Mouse (Mus musculus): ENCODE data around the gene Vasp. TPM values are rescaled to one million over a fixed set of nuclear protein-coding genes. Genes with fewer than 3 reads are reported as not detected.
A peak's percentile ranks its signal among the peaks of the same experiment; 100 is the strongest.

The Vasp gene
- polyA plus RNA-seq, 1 experiment: 187 TPM

DNA sequence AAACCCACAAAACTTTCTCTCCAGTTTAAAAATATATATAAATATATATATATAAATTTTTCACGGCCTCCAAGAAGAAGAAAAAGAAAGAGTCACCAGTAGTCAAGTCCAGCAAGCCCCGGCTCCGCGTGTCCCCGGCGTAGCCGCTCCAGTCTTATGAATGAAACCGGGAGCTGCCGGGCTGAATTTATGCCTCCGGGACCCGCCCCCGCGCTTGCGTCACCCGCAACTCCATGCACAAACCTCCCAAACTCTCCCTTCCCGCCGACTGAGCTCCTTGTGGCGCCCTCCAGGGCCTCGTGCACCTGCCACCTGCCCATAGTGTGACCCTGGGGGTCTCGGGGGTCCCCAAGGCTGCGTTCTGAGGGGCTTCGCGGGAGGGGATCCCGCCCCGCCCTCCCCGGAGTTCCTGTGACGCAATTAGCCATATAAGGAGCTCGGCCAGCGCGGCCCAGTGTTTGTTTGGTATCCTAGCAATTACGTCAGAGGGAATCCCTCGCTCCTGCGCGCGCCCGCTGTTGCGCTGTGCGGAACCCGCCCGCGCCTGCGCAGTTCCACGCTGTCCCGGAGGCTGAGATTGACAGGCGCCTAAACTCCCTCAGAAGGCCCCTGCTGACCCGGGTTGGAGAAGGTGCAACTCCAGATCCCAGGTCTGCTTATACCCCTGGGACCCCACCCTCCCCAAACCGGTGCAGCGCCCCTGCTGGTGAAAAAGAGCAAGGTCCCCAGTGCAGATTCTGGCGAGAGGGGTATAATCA is 38.4 kb upstream of the Vasp start, which contains the start of gene Fosb:
Gene Fosb, minus strand, starts transcription at position 168 of the 758 bp plus-strand sequence.
- TF ChIP-seq POLR2A (IDR thresholded peaks at IDR 0.05; ENCODE audit: borderline replicate concordance, low read depth, low read length) (no peak), CTCF (IDR thresholded peaks at IDR 0.05; ENCODE audit: low read depth, low read length) (no peak)
- H3K4me3 ChIP-seq (ENCODE audit: insufficient read depth, low read length): peak within 1 kb of the TSS; percentile 67
- H3K4me1 ChIP-seq (ENCODE audit: control insufficient read depth, insufficient read depth, low read length): peaks cover 4% of the 10 kb centered on the region; the same call in 1 of the 2 replicates
- H3K27ac ChIP-seq (ENCODE audit: insufficient read depth, low read depth, low read length): no peak within 1 kb of the TSS

GRCm38 (mm10) chr7:19309278-19309883 is 37.8 kb upstream of the Vasp start:
- H3K27ac ChIP-seq (ENCODE audit: insufficient read depth, low read depth, low read length): no peak overlapping the region
- peaks cover 4% of the 10 kb centered on the region; the same call in 1 of the 2 replicates for H3K4me1 ChIP-seq (ENCODE audit: control insufficient read depth, insufficient read depth, low read length)
- H3K4me3 ChIP-seq (ENCODE audit: insufficient read depth, low read length): peak overlapping the region; percentile 61
- TF ChIP-seq POLR2A (IDR thresholded peaks at IDR 0.05; ENCODE audit: borderline replicate concordance, low read depth, low read length) (no peak), CTCF (IDR thresholded peaks at IDR 0.05; ENCODE audit: low read depth, low read length) (no peak)

DNA sequence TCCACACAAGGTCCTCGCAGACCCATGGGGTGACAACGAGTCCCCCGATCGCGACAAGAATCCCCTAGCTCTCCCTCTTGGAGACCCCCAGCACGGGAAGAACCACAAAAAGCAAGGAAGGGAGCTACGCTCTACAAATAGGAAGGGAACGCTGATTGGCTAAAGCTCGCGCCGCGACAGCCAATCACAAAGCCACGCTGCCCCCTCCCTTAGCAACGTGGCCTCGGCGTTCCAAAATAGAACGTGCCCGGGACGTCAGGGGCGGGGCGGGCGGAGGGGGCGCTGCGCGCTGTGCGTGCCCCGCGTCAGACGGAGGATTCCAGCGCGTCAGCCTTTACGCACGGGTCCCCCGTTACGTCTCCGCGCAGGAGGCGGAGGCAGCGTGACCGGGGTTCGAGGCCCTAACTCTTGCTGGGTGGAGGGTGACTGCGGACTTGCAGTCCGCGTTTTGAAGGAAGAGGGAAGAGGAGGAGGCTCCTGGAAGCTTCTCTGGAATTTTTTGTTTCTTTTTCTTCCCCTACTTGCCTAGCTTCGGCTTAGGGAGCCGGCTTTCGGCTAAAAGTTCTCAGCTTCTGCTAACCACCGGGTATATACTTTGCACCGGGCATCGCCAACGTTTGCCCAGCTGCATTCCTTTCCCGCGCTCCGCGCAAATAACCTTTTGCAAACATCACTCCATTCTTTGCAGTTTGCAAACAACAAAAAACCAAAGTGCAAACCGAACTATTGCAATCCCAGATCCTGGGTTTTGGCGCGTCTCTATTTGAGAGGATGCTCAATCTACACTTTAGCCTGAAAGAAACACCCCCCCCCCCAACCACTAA is 37.0 kb upstream of the Vasp start:
- TF ChIP-seq CTCF (IDR thresholded peaks at IDR 0.05; ENCODE audit: low read depth, low read length): no peak
- 0 out of 2 replicates have a peak, but pooled peaks have one; percentile 47 for TF ChIP-seq POLR2A (IDR thresholded peaks at IDR 0.05; ENCODE audit: borderline replicate concordance, low read depth, low read length)
- Histone ChIP-seq H3K27ac (ENCODE audit: insufficient read depth, low read depth, low read length) (peak overlapping the region; percentile 55), H3K4me1 (ENCODE audit: control insufficient read depth, insufficient read depth, low read length) (peaks cover 4% of the 10 kb centered on the region; the same call in 1 of the 2 replicates), H3K4me3 (ENCODE audit: insufficient read depth, low read length) (peak overlapping the region; percentile 64)

GRCm38 (mm10) chr7:19307739-19308453 is 36.3 kb upstream of the Vasp start:
- TF ChIP-seq CTCF (IDR thresholded peaks at IDR 0.05; ENCODE audit: low read depth, low read length) (no peak), POLR2A (IDR thresholded peaks at IDR 0.05; ENCODE audit: borderline replicate concordance, low read depth, low read length) (no peak; the same call in 1 of the 2 replicates)
- H3K27ac ChIP-seq (ENCODE audit: insufficient read depth, low read depth, low read length): peak overlapping the region; percentile 55
- peaks cover 4% of the 10 kb centered on the region; the same call in 1 of the 2 replicates for H3K4me1 ChIP-seq (ENCODE audit: control insufficient read depth, insufficient read depth, low read length)
- H3K4me3 ChIP-seq (ENCODE audit: insufficient read depth, low read length): peak overlapping the region; percentile 64

DNA sequence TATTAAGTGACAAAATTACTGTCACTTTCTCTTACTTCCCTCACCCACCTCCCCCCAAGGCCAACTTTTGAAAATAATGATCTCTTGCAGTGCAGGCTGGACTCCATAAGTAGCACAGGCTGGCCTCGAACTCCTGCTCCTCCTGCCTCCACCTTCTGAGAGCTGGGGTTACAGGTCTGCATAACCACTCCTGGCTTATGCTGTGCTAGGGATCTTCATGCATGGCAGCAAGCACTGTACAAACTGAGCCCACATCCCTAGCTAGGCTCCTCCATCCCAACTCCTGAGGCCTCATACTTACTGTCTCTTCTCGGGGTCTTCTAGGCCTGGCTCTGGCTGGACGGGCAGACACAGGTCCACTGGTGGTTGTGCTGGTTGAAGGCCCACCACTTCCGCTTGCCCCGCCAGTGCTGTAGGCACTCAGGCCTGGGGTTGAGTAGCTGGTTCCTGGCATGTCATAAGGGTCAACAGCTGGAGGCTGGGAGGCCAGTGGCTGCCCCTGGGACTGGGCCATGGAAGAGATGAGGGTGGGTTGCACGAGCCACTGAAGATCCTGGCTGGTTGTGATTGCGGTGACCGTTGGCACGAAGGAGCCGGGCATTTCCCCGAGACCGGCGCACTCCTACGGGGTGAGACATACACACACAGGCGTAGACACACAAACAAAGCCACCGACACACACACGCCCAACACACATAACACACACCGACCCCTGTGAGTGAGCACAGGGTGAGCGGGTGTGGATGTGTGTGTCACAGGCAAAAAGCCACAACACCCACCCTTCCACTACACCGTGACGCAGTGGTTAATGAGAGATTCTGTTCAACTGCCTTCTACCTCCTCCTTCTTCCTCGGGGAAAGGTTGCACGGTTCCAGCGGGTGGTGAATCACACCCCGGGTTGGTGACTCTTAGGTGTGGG is 35.5 kb upstream of the Vasp start:
- no peak for TF ChIP-seq POLR2A (IDR thresholded peaks at IDR 0.05; ENCODE audit: borderline replicate concordance, low read depth, low read length)
- no peak for TF ChIP-seq CTCF (IDR thresholded peaks at IDR 0.05; ENCODE audit: low read depth, low read length)
- Histone ChIP-seq H3K4me1 (ENCODE audit: control insufficient read depth, insufficient read depth, low read length) (peaks cover 4% of the 10 kb centered on the region), H3K4me3 (ENCODE audit: insufficient read depth, low read length) (no peak overlapping the region)

GRCm38 (mm10) chr7:19305796-19306765 is 34.5 kb upstream of the Vasp start:
- TF ChIP-seq POLR2A (IDR thresholded peaks at IDR 0.05; ENCODE audit: borderline replicate concordance, low read depth, low read length) (no peak), CTCF (IDR thresholded peaks at IDR 0.05; ENCODE audit: low read depth, low read length) (no peak)
- peaks cover 10% of the 10 kb centered on the region for H3K4me1 ChIP-seq (ENCODE audit: control insufficient read depth, insufficient read depth, low read length)
- H3K4me3 ChIP-seq (ENCODE audit: insufficient read depth, low read length): no peak overlapping the region
- no peak overlapping the region for H3K27ac ChIP-seq (ENCODE audit: insufficient read depth, low read depth, low read length)

More for the DNA sequence above, 35.5 kb upstream of the Vasp start:
- H3K27ac ChIP-seq (ENCODE audit: insufficient read depth, low read depth, low read length): no peak overlapping the region

- TF ChIP-seq POLR2A (IDR thresholded peaks at IDR 0.05; ENCODE audit: borderline replicate concordance, low read depth, low read length) (no peak), CTCF (IDR thresholded peaks at IDR 0.05; ENCODE audit: low read depth, low read length) (no peak)
- peaks cover 10% of the 10 kb centered on the region for H3K4me1 ChIP-seq (ENCODE audit: control insufficient read depth, insufficient read depth, low read length)
- H3K4me3 ChIP-seq (ENCODE audit: insufficient read depth, low read length): no peak overlapping the region
- H3K27ac ChIP-seq (ENCODE audit: insufficient read depth, low read depth, low read length): no peak overlapping the region
Measured at GRCm38 (mm10) chr7:19305413-19305735, 33.8 kb upstream of the Vasp start.

All from bone marrow macrophage, adult 2 months (primary cell).